Mouse (Mus musculus) embryo, embryonic 9.5 days (tissue): Measurements from ENCODE around the gene Faap20.
"Not testable (repeated sequence)": the region's sequence is repeated elsewhere in the genome, so short reads cannot be mapped to it uniquely, and the experiment has no call there.

Experiments used
- DNase-seq: peaks from one replicate; pipeline ENCODE4 v3.0.0-alpha.2; 2017; ENCODE audit errors: extremely low spot score

Faap20 gene

DNA sequence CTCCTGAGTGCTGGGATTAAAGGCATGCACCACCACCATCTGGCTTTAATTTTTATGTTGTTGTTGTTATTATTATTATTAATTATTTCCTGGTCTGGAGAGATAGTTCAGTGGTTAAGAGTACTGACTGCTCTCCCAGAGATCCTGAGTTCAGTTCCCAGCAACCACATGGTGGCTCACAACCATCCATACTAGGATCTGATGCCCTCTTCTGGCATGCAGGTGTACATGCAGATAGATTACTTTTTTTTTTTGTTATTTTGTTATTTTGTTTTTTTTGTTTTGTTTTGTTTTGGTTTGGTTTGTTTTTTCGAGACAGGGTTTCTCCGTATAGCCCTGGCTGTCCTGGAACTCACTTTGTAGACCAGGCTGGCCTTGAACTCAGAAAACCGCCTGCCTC, 1.5 kb upstream of the Faap20 start:
- DNase-seq, result not testable (repeated sequence)

- peak; percentile 96 for DNase-seq
Measured at GRCm38 (mm10) chr4:155249257-155249647, 350 bp upstream of the Faap20 start.

DNA sequence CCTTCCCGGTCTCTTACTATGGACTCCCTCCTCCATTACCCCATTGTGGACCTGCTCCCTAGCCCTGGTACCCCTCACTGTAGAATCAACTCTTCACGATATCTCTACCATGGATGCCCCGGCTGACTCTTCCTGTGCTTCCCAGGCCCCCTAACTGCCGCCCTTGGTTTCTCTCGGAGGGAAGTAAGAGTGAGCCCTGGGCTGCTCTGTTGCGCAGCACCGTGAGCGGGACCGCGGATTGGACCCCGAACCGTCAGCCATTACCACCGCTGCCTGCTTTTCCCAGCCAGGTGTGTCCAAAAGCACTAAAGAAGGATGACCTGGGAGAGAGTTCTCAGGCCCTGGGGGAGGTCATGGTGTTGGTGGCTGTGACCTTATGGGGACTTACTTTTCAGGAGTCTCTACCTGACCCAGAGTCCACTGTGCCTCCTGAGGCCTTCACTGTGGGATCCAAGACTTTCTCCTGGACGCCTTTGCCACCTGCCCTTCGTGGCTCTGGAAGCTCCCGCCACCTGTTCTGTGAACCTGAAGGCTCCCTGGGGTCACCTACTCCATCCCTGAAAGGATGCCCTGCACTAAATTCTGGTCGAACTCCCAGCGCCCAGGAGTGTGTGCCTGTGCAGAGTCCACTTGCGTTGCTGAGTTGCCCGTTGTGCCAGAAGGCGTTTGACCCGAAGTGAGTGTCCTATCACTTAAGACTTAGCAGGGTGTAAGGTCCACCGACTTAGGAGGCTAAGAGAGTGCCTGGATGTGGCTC, 937 bp downstream of the Faap20 start:
- DNase-seq, result no peak

- no peak for DNase-seq
Measured at GRCm38 (mm10) chr4:155251147-155251546, 1.5 kb downstream of the Faap20 start.

- DNase-seq, result no peak
Measured at GRCm38 (mm10) chr4:155252253-155252652, 2.7 kb downstream of the Faap20 start.

DNA sequence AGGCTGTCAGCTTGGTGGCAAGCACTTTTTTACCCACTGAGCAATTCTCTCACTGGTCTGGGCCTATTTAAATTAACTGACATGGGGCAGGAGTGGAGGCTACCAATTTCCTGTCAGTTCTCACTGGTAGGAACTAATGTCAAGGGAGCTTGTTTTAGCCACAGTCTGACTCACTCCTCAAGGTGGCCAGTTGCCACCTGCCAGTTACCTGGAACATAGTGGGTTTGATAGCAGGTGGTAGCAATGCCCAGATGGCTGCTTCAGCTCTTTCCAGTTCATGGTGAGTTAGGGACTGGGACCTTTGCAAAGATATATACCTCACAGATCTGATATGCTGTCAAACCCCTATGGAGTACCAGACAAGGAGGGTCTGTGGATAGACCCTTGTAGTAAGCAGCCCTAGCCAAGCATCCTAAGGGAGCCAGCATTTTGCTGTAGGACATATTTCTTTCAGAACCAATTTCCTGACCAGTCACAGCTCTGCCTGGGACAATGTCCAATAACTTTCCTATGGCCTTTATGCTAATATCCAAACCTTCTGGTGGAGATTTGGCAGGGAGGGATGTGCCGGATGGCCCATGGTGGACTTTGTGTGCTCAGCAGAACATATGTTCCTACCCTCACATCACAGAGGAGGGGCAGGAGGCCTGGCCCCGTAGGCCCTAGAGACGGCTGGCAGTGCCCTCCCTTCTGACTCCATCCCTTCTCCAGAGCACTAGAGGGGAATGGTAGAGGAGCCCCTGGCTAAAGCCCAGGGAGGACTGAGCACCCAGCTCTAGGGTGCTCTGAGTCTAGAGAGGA, 15.1 kb downstream of the Faap20 start:
- DNase-seq, result no peak

- no peak for DNase-seq
Measured at GRCm38 (mm10) chr4:155267047-155267543, 17.5 kb downstream of the Faap20 start.

- DNase-seq, result no peak
Measured at GRCm38 (mm10) chr4:155267639-155268175, 18.1 kb downstream of the Faap20 start.

GRCm38 (mm10) chr4:155268382-155268781, 18.8 kb downstream of the Faap20 start:
- peak; percentile 72 for DNase-seq

- no peak for DNase-seq
Measured at GRCm38 (mm10) chr4:155274451-155274850, 24.8 kb downstream of the Faap20 start.

GRCm38 (mm10) chr4:155274851-155275250, 25.2 kb downstream of the Faap20 start:
- DNase-seq, result no peak

GRCm38 (mm10) chr4:155277963-155278362, 28.4 kb downstream of the Faap20 start:
- DNase-seq, result no peak

GRCm38 (mm10) chr4:155279054-155279453, 29.5 kb downstream of the Faap20 start:
- no peak for DNase-seq

DNA sequence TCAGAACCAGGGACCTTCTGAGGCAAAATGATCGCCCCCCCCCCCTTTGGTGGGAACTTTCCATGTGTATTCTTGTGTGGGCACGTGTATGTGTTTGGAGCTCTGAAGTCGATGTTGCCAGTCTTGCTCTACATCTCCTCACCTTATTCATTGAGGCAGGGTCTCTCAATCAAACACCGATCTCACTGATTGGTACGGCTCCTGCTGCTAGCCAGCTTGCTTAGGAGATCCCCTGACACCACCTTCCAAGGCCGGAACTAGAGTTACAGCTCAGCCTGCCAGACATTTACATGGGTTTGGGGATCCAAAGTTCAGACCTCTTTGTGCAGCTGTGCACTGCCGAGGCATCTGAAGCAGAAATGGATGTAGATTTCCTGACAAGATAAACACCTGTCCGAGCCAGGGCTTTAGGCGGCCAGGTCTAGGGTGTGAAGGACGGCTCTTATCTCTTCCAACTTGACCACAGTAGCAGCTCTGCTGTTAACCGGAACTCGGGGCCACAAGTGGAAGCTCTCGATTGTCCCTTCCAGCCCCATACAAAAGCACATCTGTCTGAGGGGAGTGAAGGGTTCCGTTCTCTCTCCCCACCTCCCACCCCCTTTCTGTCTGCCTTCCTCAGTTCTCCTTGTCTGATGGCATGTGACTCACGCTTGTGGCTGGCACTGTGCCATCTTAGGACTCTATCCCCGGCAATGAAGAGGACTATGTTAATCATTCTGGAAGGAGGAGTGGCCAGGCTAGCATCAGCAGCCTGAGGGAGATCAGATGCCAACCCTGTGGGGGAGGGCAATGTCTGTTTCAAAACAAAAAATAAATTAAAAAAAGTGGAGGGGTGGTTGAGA, 30.5 kb downstream of the Faap20 start:
- no peak for DNase-seq

GRCm38 (mm10) chr4:155280768-155281121, 31.1 kb downstream of the Faap20 start:
- no peak for DNase-seq

- DNase-seq, result no peak
Measured at GRCm38 (mm10) chr4:155281227-155281626, 31.6 kb downstream of the Faap20 start.

GRCm38 (mm10) chr4:155281652-155282051, 32.0 kb downstream of the Faap20 start:
- no peak for DNase-seq

DNA sequence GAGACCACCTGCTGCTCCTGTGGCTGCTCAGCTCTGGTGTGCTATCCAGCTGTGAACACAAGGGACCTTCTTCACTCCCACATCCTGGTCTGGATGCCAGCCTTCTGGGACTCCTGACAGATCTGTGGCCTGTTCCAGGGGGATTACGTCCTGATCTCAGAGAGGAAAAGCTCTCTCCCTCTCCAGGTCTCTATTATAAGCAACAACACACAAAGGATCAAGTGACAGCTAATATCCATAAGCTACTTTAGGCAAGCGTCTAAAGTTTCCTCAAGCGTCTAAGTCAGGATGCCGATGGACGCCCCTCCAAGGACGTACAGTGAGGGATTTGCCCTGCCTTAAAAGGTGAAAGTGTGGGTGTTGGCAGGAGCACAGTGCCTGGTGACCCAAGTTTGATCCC, 32.6 kb downstream of the Faap20 start:
- DNase-seq, result no peak

GRCm38 (mm10) chr4:155283001-155283503, 33.5 kb downstream of the Faap20 start:
- DNase-seq, result peak; percentile 59

DNA sequence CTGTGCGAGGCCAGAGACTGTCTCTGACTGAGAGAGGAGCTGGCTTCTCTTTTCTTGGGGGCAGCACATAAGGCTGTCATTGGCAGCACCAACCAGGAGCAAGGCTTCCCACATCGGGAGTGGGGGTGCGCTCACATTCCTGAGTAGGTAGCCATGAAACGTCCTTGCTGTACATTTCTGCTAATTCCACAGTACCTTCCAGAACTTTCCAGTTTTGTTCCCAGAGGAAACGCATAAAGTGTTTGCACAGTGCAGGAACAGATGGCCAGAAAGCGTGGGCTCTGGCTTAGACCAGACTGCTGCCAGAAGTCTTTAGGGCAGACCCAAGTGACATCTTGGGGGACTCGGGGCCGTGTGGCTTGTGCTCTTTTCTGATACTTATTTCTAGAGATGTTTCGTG, 34.0 kb downstream of the Faap20 start:
- DNase-seq, result no peak

GRCm38 (mm10) chr4:155284521-155285379, 35.1 kb downstream of the Faap20 start:
- peak; percentile 27 for DNase-seq
